Mouse (Mus musculus): ENCODE data around the gene Entpd1.
"Not testable (repeated sequence)": the region's sequence is repeated elsewhere in the genome, so short reads cannot be mapped to it uniquely, and the experiment has no call there.

The Entpd1 gene

DNA sequence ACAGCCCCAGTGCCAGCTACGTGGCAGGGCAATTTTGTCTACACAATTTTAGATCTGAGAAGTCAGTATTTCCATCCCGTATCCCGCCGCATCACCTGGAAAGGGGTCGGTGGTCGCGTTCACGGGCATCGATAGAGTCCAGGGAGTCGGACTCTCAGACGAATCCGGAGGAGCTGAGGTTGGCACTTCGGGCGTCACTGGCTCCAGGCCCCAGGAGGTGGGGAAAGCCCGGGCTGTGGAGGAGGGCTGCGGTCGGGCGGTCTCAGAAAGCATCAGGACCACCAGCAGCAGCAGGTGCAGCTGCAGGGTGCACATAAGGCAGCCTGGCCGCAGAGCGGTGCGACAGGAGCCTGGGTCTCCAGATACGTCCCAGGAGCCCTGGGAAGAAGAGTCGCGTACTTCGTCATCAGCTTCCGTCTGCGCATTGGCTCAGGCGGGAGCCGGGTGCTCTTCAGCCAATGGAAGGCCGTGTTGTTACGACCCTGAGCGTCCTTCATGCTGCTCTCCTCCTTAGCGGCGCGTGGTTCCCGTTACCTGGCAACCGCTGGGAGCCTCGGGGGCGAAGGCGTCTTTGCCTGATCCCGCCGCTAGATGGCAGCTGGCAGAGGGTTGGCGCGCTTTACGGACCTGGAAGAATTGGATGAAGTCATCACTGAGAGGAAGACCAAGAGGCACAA, at the start of gene Entpd1, which contains the start of gene Tctn3:
TSS of gene Entpd1 (plus strand) at position 537 of the 677 bp plus-strand sequence.
TSS of gene Tctn3 (minus strand) at position 404 of the 677 bp plus-strand sequence.
- peak; percentile 91 to 94 for DNase-seq

DNA sequence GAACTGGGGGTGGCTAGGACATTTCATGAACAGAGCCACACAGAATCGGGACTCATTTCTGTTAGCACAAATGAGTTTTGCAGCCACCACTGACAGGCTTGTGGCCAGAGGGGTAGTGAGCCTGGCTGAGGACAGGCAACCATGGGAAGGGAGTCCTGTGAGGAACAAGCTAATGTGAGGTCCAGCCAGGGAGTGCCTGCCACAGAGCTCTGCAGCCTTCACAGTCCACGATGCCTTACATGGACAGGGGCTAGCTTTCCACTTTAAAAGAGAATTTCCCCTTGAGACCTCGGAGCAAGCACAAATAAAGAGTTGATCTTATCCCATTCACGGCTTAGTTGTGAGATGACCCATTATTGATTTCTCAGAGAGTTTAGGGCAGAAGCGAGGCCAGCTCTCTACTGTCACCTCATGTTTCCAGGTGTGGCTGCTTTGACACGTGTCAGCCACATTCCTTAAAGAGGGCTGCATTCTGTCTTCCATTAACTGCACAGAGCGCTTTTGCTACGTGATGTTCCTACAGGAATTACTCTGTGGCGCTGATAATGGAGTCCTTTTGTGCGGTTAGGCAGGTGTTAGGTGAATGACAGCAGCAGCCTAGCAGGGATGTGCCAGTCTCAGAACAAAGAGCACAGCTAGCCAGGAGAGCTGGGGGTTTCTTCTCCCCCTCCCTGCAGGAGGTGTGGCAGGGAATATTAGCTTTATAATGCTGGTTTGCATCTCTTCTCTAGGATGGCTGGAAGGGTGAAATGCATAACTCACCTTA, 48.1 kb upstream of the Entpd1 start:
- no peak for DNase-seq

DNA sequence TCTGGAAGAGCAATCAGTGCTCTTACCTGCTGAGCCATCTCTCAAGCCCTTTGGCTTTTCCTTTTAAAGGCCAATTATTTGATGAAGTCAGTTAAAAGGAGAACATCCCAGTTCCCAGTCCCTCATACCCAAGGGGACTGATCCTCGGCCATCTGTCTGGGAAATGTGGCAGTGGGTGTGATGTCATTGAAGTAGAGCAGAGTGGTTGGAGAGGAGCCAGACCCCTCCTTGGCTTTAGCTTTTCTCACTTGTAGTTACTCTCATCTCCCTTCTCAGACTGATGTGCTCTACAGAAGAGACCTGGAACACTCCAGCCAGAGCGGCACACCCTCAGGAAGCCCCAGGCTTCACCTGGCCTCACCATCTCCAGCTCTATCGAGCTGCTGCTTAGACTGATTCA, 44.5 kb upstream of the Entpd1 start:
- no peak for DNase-seq

DNA sequence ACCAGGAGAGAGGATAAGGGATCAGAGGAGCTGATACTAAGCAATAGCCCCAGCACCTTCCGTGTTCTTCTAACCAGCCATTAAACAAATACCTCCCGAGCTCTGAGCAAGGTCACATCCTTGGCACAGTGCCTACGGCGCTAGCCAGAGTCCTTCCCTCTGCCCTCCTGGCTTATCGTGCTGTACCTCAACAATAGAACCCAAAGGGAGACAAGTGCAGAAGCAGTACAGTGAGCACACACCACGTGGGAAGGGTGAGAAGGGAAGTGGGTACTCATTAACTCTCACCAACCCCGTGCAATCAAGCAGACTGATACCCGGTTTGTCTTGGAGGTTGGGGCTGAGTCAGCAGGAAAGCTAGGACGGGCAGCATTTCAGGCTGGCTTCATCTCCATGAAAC, 41.4 kb upstream of the Entpd1 start:
- DNase-seq, result no peak

DNA sequence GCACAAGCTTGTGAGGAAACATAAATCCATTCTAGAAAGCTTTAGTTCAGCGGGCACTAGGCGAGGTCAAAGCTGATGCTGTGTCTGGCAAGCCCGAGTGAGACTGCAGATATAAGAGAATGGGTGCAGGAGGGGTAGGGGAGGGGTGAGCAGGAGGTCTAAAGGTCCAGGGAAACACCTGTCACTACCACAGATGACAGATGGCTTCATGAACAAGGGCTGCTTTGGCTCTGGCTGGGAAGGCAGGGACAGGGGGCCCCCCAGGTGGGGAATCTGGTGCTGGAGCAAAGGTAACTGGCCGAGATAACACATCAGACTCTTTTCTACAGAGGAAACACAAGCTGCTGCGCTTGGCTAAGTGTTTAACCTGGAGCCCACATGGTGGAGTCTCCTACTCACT, 36.7 kb upstream of the Entpd1 start:
- no peak for DNase-seq

DNA sequence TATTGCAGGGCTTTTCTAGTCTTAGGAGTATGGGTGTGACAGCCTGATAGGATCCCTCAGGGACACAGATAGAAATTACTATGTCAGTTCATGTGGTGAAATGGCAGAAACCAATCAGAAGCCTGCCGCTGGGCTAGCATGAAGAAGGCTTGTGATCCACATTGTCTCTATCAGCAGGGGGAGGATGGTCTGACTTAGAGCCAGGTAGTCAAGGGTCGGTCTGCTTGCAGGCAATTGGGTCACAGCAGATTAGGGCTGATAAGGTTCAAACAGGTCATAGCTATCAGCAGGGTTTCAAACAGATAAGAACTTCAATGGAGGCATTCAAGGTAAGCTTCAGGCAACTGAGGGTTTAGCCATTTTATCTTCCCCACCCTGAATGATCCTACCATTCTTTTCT, 31.3 kb upstream of the Entpd1 start:
- no peak for DNase-seq

DNA sequence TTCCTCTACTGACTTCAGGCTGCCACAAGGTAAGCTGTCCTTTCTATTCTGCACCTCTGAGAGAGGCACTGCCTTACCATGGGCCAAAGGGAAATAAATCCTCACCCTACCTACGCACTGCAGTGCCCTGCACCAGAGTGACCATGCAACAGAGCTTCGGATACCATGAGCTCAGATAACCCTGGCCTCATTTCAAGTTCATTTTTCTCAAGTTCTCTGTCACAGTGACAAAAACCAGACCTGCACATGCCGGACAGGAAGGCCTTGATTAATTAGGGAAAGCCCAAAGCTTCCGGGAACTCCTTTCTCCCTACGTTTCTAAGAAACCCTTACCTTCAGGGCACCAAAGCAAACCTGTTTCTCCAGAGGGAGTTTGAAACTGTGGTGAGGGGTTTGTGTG, 30.5 kb upstream of the Entpd1 start:
- DNase-seq, result no peak

DNA sequence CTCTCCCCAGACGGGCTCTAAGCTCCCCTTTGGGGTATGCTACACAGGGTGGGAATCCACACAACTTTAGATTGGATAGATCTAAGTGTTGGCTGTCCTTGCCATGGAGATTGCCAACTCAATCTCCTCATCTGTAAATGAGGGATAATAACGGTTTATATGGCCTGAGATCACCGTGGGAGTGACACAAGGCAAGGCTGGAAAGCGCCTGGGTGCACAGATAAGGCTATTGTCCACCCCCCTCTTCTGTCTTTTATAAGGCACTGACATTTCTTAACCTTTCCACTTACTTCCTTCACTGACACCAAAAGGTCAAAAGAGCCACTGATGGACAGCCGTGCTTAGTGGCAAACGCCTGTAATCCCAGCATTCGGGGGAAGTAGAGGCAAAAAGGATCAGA, 25.3 kb upstream of the Entpd1 start:
- DNase-seq, result no peak

DNA sequence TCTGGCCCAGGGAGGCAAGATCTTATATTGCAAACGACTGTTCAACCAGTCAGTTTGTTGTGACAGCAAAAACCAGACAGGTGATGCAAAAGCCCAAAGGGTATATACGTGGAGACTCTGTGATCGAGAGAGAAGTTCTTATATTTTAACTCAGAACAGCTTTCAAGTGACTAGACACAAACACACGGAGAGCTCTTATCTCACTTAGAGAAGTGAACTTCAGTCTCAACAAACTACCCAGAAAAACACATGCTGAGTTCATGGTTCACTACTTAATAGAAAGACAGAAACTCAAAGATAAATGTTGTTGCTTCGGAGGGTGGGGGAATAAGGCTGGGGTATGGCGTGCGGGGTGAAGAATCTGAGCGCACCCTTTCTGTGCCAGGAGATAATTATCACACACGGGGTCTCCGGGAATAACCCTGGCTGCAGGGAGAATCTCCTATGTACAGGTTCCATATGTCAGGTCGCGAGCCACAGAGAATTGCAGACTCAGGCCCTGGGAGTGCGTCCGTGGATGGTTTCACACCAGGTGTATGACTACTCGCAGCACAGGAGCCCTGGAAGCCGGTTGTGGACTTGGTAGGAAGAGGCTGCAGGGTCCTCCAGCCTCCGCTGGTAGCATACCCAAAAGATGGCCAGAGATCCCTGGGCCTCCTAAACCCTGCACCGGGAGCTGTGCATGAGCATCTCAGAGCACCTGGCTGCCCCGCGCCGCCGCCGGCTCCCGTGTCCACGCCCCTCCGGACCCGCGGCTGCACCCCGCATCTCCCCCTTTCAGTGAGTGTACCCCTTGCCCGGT, 24.5 kb upstream of the Entpd1 start:
- DNase-seq, result no peak

DNA sequence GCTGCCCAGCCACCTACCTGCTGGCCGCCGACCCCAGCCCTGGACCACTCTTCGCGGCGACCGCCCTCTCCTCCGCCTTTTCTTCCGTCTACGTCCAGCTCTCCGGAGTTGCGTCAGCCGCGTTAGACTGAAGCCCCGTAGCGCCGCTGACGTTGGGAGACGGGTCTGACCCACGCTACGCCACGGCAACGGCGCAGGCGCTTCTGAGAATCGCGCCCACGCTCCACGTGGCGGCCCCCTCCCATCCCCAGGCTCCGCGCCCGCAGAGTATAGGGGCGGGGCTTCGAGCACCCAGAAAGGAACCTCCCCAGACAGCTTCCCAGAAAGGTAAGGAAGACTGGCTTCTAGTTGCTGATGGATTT, 23.9 kb upstream of the Entpd1 start, which contains the start of gene Aldh18a1:
TSS of gene Aldh18a1 (minus strand) at position 171 of the 362 bp plus-strand sequence.
- peak; percentile 93 to 97 for DNase-seq

DNA sequence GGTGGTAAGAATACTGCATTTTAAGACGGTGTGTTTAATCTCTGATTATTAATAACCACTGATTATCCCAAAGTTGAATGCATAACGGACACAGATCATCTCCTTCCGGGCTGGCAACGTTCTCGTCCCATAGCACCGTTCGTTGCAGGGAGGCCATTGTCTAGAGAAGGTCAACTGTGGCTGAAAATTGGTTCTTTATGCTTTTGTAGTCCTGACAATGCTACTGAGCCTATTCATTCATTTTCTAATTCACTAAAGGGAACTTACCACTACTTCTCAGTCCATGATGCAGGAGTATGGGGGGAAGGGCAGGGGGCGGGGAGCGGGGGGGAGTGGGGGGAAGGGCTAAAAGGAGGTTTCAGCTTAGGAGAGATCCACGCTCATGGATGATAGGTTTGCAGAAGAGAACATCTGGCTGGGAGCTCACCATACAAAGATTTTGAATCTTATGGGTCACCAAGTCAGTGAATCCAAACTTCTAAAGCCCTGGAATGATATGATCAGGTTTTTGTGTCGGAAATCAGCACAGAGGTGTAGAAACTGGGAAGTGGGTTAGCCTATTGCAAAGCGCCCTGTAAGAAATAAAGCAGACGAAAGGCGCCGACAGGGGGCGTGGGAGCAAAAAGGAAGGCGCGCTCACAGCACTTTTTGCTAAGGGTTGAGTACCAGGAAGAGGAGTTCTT, 23.2 kb upstream of the Entpd1 start:
- peak; percentile 92 to 95 for DNase-seq

DNA sequence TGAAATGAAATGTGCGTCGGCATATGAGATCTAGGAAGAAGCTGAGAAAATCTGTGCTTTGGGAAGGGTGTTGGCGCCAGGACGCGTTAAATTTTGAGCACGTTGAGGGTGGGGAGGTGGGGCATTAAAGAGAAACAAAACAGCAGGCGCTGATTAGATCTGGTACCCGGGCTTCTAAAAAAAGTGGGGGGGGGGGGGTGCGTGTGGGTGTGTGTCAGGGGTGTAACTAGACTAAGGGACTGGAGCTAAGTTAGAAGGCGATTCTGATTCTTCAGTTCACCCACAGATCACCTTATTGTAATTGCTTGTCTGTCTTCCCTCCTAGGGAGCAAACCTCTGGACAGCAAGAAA, 22.7 kb upstream of the Entpd1 start:
- no peak for DNase-seq

DNA sequence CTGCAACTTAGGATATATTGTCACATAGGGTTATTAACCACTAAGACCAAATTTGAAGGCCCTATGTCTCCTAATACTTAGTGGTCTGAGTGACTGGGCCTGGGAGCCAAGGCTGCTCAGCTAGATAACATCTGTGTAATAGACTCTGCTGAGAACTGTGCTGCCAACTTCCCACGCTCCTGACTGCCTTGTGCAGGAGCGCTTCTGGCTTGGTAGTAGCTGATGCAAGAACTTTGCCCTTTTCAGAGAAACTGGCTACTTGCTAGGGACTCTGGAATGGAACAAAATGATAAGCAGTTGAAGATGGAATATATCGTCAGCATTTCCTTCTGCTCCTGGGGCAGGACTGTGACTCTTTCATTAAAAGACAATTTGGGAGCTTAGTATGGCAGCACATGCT, 16.9 kb upstream of the Entpd1 start:
- DNase-seq, result no peak

DNA sequence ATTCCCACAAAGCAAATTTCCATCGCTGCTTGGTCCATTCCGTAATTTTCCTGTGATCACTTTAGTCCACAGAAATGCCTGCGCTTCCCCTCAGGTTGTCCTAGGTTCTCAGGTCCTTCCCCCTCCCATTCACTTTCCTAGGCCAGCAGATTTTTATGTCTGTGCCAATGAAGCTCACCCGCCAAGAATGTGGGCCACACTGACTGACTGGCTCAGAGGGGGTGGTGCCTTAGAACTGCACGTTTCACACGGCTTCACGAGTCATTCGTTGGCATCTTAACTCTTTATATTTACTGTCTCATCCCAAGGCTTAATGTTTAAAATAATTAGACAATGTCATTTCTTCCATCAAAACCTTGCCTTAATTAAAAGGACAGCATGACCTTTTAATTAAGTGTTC, 16.3 kb upstream of the Entpd1 start:
- DNase-seq, result no peak

DNA sequence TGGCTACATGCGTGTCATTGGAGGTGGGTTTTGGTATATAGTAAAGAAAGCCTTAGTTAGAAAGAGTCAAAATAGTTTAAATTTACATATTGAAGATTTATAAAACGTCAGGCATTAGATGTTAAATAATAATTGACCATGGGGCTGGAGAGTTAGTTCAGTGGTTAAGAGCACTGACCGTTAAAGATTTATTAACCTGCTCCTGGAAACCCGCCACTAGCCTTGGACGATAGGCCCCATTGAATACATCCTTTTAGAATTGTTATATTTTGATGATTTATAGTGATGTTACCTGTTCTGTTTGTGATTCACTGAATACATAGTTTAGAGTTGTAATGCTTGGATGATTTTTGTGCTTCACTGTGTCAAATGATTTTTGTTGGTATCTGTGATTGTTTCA, 11.3 kb upstream of the Entpd1 start:
- DNase-seq, result not testable (repeated sequence)

DNA sequence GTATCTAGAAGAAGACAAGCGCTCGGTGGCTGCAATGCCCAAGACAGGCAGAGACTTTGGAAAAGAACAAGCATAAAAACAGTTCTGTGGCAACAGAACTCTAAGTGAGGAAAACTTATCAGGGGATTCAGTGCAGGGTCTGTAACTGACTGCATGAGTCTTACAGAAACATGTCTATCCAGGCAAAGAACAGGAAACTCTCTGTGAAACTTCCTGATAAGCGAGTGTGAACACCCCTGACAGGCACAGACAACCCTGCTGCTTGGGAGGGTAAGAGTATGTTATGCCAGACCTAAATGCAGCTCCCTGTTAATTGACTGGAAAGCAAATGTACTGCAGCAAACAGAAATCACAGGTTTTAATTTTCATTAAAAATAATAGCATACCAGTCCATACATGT, 10.3 kb upstream of the Entpd1 start:
- DNase-seq, result no peak

DNA sequence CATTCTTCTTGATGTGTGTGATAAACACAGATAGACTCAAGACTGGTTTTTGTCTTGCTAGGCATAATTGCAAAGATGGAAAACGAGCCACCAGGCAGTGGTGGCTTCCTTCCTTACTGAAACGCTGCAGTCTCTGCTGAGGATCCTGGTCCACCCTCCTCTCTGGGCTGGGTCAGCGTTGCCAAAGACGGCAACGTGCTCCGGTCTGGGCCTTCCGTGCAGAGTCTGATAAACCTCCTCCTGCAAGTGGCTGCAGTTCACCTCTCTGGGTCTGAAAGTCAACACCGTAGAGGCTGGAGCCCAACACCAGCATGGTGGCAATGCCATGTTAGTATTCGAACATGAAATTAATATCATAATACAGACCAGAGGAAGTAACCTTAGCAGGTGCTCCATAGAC, 7.0 kb upstream of the Entpd1 start:
- no peak for DNase-seq

DNA sequence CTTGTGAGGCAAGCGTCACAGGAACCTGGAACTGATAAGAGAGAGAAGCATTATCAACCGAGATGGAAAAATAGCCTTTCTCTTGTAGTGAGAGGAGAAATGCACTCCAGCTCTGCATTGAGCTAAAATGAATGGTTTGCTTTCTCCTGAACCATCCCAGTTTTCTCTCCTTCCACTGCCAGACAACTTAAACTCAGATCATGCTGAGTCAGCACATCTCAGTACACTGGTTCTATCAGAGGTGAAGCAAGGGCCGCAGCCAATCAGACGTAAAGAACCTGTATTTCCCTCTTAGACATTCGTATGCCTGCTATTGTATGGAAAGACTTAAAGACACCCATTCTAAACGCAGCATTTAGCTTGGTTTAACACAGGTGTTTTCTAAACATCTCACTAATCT, 4.5 kb upstream of the Entpd1 start:
- no peak for DNase-seq

DNA sequence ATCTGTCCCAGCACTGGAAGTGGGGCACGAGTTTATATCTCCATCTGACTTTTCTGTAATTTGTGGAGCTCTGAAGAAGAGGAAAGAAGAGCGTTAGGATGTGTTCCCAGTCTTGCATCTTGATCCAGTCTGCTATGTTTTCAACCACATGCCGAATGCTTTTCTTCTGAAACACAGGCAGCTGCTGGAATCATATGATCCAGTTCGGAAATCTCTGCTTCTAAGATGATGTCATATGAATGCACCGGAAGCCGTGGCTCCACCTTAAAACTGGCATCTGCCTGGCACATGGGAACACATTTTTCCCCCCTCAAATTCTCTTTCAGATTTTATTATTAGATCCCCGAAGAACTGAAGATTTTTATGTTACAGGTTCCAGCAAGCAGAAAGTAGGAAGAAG, 2.6 kb downstream of the Entpd1 start:
- no peak for DNase-seq

DNA sequence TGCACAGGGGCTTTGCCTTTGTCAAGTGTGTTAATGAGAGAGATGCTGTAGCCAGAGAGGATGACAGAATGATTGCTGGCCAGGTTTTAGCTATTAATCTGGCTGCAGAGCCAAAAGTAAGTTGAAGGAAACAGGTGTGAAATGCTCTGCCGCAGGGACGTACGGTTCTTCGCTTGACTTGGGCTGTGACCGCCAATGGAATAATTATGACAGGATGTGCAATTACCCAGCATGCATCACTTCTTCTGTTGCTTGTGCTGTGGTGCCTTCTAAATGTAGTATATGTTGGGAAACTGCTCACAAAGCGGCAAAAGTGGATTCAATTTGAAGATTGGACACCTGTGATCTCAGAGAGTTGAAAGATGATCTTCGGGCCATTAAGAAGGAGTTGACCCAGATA, 3.9 kb downstream of the Entpd1 start:
- peak in 1 of 2 experiments; percentile 10 for DNase-seq

DNA sequence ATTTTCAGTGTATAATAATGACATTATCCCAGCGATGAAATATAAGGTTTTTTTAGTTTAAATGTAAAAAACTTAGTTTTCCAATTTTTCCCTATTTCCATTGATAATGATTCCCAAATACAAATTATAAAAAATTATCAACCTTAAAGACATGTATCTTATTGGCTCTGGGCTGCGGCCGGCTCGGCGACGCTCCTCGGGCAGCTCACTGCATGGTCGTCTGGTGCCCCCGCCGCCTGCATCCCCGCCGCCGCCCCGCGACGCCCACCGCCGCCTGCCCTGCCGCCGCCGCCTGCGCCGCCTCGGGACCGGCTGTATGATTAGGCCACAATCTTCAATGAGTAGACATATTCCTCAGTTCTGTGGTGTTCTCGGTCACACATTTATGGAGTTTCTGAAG, 9.4 kb downstream of the Entpd1 start:
- DNase-seq, result not testable (repeated sequence)

DNA sequence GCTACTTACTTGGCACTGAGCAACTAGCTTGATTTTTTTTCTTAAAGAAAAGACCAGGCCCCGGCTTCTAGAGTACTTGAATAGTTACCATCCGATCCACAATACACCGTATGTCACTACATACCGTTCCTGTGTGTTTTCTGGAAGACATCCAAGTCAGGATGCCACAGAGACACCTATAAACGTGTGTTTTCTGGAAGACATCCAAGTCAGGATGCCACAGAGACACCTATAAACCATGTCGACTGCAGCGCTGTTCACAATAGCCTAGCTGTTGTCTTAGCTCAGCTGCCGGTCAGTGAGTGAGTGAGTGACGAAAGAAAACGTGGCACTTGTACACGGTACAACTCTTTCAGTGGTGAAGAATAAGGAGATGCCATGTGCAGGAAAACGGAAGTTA, 13.8 kb downstream of the Entpd1 start:
- DNase-seq, result no peak

DNA sequence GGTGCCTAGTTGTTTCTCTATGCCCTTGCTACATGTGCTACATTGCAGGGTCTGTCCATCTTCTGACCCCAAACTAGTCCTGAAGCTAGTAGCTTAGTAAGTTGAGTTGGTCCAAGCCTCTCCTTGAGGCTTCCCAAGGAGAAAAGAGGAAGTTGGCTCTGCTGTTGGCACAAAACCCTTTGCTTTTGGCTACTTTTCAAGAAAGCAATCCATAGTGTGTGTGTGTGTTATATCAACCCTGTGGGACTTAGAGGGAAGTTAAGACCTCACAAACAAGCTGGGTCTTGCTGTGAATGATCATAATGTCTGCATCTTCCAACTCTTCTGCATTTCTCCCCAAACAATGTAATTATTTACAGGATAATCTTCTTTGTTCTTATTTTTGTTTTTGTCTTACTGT, 16.8 kb downstream of the Entpd1 start:
- no peak for DNase-seq
